Mouse (Mus musculus) kidney, postnatal 36 days (tissue): Measurements from ENCODE around the gene Maz.

ENCODE experiments used
- DNase-seq, 2 experiments: peaks; one replicate each; pipeline ENCODE4 v3.0.0; 2021 to 2022; ENCODE audit warnings: mixed read lengths in 2 of 2

Gene Maz

GRCm38 (mm10) chr7:127004122-127004875 lies 22.5 kb downstream of the Maz start:
- no peak for DNase-seq

- no peak for DNase-seq
These were observed 23.2 kb downstream of the Maz start for GRCm38 (mm10) chr7:127003620-127004019.

- no peak for DNase-seq
These were observed 27.3 kb downstream of the Maz start for GRCm38 (mm10) chr7:126999568-126999967.

- DNase-seq = peak in 1 of 2 experiments; percentile 54
These were observed 30.4 kb downstream of the Maz start for GRCm38 (mm10) chr7:126996449-126996848.

- DNase-seq = no peak
These were observed 38.0 kb downstream of the Maz start for GRCm38 (mm10) chr7:126988816-126989215.

- peak; percentile 77 to 85 for DNase-seq
These were observed 40.5 kb downstream of the Maz start for GRCm38 (mm10) chr7:126986319-126986718.

- no peak for DNase-seq
These were observed 42.0 kb downstream of the Maz start for GRCm38 (mm10) chr7:126984667-126985444.

DNA sequence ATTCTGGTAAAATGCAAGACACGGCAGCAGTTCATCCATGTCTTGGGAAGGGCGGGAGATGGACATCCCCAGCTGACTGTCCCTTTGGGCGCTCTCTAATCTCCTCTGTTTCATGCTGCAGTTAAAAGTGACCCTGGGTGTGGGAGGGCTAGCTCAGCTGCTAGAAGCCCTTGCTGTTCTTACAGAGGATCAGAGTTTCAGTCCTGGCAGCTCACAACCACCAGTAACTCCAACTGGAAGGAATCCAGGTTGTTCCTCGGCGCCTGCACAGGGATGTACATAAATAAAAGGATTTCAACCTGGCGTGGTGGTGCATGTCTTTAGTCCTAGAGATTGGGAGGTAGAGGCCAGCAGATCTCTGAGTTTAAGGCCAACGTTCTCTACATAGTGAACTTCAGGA lies 43.7 kb downstream of the Maz start:
- no peak for DNase-seq

DNA sequence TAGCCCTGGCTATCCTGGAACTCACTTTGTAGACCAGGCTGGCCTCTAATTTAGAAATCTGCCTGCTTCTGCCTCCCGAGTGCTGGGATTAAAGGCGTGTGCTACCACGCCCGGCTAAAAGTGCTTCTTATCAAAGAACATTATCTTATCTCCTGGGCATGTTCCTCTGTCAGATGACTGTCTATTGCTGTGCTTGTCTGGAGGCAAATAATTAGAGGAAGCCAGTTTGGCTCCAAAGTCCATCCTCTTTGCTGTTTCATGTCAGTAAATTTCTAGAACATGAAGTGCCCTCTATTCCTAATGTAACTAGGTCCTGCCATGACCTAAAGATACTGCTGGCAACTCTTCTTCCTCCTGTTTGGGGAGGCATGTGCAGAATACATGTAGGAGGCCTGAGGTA lies 44.8 kb downstream of the Maz start:
- DNase-seq = no peak

DNA sequence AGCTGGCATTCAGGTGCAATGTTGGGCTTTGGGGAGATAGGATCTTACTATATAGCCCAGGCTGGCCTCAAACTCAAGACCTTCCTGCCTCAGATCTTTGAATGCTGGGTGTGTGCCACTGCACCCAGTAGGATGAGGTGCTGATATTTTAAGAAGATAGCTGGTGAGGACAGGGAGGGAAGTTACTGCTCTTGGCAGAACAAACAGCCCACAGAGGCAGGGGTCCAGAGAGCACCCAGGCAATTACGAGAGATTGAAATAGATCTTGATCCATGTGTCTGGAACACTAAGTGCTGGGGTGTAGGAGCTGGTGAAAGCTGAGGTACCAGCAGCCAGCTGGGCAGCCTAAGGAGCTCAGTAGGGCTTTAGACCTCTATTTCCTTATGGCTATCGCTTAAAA lies 45.2 kb downstream of the Maz start:
- no peak for DNase-seq

DNA sequence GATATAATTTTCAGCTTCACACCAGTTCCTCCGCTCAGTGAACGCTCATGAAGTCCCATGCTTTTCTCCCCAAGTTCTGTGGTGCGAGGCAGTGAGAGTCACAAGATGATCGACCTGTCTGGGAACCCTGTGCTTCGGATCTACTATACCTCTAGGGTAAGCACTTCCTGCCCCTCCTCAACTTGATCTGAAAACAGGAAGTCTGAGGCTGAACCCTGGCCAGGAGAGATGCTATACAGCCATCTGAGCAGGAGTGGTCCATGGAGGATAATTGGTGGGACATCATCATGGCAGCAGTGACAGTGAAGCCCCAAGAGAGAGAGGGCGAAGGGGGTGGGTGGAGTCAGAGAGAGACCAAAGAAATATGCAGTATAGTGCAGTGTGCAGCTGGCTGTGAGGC lies 48.0 kb downstream of the Maz start:
- DNase-seq = no peak

DNA sequence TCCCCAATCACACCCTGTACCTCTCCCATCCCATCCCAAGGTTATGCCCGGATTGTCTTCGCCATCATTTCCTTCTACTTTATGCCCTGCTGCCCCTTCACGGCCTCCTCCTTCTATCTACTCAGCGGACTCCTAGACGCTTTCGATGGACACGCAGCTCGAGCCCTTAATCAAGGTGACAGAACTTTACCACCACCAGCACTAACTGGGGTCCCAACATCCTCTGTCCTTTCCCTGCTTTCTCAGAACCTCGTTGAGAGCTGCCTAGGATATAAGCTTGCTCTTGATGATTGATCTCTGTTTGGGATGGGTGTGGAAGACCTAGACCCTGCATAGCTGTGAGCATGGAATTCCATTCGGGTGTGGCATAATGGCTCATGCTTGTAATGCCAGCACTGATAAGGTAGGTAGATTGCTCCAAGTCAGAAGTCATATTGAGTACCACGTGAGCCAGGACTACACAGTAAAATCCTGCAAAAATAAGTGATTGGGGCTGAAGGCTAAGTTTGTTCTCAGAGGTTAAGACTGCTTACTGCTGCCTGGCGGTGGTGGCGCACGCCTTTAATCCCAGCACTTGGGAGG lies 49.9 kb downstream of the Maz start:
- peak in 1 of 2 experiments; percentile 14 for DNase-seq

DNA sequence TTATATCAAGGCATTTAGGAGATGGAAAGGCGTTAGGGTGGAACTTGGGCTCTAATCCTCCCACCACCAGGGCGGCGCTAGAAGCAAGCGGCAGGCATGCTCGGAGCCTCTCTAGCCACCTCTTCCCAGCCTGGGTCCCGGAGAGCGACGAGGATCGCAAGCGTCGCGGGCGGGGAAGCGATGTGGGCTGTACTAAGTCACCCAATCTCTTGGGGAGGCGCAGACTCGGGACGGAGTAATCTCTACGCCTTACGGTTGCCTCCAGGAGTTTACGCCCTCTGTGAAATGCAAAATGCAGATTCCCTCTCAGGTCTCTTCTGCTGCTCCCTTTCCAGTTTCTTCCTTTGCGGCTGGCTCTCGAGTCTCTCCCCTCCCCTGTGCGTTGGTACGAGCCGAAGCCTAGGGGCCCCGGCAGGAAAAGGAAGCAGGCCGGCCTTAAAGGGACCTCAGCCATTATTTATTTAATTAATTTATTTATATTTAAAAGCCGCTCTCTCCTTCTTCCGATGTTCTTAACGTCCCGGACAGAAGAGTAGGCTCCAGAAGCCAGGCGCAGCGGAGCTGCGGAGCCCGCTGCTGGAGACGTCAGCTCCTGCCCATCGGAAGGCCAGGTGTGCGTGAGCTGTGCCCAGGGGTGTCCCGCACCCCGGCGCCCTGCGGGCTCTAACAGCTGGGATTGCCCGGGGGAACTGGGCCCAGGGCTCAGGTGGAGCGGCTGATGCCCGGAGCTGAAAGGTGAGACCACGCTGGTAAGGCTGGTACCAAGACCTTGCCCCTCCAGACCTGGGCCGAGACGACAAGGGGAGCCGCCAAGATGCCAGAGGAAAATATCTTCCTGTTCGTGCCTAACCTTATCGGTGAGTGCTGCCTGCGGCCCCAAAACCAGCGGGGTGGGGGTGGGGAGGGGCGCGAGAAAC lies 50.6 kb downstream of the Maz start, which contains the start of gene Cdiptos:
Gene Cdiptos (minus strand): TSS at position 149 of the 917 bp plus-strand sequence.
- peak; percentile 97 to 99 for DNase-seq

GRCm38 (mm10) chr7:126975893-126975949 lies 51.1 kb downstream of the Maz start, which contains the start of gene Cdipt:
Cdipt (plus strand) TSS chr7:126975914.
- DNase-seq = no peak

DNA sequence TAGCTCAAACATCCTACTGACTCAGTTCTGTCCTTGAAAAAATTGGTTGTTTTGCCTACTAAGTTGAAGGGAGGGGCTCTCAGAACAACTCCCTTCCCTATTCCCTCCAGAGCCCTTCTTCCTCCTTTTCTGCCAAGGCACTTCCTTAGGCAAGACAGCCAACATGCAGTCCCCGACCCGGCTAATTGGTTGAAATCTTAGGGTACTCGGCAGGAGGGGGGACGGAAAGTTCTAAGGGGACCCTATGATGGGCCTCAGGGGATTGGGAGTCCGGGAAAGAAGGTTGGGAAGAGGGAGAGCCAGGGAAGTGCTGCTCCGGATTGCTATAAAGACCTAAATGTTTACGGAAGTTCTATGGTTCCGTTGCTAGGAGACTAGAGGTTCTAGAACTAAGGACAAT lies 51.3 kb downstream of the Maz start:
- peak; percentile 14 to 22 for DNase-seq
